Mouse (Mus musculus): ENCODE results near the gene Sco2.

The Sco2 gene

DNA sequence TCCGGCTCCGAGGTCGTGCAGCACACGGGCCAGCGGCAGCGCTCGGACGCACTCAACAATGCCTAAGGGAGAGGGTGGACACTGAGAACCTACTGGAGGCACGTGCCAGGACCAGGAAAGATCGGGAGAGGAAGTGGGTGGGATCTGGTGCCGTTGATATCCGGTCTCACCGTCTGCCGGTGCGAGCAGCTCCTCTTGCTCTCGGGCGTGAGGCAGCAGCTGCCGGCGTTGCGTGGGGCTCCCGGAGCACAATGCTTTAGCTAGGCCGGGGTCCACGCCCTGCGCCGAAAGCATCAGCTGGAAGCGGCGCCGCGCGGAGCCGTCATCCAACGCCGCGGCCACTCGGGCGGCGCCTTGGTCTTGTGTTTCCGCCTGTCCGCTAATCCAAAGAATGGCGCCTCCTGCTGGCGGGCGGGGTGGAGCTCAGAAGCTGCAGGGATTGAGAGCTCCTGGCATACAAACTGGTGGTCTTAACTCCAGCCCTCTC is at the start of gene Sco2:
Gene Sco2, minus strand, starts transcription at position 85 of the 487 bp plus-strand sequence.
- DNase-seq, result peak; percentile 92

DNA sequence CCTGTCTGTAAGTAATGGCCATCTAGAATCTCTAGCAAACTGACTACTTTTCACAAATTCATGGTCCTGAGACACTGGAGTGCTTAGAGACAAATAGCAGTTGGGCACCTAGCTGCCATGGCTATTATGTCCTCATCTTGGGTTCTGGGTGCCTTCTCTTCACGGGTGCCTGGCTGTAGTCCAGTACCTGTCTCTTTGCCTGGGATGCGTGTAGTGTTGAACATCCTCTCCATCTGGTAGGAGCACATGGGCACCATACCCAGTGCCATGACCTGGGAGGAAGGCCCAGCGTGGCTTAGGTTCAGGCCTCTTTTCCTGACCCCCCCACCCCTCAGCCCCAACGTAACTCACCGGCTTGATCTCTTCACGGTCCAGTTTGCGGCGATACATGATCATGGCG is 48.3 kb upstream of the Sco2 start:
- no peak for DNase-seq

DNA sequence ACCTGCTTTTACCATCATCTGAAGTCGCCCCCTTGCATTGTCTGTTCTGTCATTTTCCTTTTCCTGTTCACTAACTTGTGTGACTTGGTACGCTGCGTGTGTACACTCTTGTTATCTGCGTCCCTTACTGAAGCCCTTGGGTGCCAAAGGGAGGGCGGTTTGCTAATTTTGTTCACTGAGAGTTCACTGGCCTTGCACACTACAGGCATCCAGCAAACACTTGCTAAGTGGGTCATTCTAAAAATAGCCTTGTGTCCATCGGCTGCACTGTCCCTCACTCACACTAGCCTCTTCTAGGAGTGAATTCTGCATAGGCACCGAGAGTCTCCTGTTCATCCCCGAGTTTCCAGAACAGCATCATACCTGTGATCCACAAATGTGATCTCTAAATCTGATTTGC is 41.6 kb upstream of the Sco2 start:
- DNase-seq, result no peak

DNA sequence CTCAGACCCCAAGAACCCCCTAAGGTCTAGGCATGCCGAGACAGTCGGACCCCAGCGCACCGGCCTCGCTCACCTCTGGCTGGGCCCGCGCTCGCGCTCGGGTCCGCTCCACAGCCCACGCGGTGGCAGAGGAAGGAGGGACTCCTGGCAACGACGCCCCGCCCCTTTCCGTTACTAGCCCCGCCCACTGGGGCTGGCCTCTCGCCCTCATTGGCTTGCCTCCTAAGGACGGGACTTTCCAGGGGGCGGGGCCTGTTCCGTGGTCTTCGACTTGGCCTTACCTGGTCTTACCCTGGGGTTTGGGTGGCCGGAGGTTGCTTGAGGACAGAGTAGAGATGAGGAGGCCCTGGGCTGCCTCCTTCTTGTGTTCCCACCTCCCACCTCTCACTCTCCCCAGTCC is 36.5 kb upstream of the Sco2 start, which contains the start of gene Syce3:
Gene Syce3, minus strand, starts transcription at position 386 of the 400 bp plus-strand sequence.
- no peak for DNase-seq

DNA sequence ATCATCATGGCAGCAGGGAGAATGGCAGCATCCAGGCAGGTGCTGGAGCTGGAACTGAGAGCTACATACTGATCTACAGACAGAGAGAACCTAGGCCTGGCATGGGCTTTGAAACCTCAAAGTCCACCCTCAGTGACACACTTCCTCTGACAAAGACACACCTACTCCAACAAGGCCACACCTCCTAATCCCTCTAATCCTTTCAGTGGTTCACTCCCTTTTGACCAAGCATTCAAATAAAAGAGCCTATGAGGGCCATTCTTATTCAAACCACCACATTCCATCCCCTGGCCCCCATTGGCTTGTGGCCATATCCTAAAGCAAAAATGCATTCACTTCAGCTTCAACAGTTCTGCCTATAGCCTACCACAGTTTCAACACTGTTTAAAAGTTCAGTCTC is 33.0 kb upstream of the Sco2 start:
- DNase-seq, result no peak

DNA sequence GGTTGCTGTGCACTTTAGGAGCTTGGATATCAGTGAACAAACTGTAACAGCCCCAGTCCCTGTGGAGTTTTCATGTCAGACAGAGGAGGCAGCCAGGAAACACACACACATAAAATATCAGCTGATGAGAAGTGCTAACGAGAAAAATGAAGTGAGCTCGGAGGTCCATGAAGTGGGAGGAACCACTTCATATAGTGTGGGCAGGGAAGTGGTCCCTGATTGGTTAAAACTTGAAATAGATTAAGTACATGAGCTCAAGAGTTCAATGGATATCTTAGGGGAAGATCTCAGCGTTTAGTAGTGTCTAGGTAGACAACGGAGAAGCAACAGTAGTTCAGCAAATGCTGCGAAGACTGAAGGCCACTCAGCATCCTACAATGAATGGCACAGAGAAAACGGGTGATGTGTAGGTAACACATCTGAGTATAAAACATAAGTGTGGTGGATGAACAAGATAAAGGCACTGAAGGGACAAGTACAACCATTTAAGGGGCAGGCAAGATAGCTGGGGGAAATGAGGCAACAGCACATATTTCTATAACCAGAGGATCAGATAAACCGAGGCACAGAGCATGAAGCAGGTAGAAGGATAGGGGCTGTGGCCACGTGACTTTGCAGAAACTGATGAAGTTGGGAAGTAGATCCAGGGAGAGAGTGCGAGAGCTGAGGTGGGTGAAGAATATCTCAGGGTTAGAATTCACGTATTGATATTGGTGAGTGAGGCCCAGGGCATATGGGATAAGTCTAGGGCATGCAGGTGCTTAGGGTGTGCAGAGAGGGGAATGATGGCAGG is 31.4 kb upstream of the Sco2 start:
- DNase-seq, result no peak

DNA sequence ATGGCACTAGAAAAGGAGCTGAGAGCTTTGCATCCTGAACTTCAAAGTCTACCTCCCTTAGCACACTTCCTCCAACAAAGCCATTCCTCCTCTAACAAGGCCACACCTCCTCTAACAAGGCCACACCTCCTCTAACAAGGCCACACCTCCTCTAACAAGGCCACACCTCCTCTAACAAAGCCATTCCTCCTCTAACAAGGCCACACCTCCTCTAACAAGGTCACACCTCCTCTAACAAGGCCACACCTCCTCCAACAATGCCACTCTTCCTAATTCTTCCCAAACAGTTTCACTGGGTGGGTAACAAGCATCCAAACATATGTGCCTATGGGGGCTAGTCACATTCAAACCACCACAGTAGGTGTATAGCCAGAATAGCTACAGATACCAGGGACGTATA is 28.8 kb upstream of the Sco2 start:
- no peak for DNase-seq

DNA sequence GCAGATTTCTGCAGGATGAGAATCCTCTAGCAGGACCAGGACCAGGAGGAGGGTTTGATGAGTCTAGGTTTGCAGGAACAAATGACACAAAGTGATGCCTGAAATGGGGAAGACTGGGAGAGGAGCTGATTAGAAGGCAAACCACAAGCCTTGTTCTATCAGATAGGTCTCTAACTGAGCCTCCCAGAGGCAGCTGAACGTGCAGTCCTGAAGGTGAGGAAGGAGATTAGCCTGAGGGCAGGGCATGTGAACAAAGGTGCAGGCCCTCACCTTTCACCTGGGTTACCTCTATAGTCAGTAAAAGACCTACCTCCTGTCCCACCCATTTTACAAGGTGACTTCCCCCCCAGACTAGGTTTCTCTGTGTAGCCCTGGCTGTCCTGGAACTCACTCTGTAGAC is 26.1 kb upstream of the Sco2 start:
- DNase-seq, result no peak

DNA sequence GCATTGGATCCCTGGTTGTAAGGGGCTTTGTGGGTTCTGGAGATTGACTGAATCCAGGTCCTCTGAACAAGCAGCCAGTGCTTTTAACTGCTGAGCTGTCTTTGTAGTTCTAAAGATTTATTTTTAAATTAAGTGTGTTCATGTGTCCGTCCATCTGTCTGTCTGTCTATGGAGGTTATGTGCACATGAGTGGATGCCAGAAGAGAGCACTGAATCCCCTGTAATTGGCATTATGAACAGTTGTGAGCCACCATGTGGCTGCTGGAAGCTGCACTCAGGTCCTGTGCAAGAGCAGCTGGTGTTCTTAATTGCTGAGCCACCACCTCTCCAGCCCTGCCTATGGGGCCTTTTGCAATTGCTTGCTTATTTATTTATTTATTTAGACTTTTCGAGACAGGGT is 24.5 kb upstream of the Sco2 start:
- DNase-seq, result no peak

DNA sequence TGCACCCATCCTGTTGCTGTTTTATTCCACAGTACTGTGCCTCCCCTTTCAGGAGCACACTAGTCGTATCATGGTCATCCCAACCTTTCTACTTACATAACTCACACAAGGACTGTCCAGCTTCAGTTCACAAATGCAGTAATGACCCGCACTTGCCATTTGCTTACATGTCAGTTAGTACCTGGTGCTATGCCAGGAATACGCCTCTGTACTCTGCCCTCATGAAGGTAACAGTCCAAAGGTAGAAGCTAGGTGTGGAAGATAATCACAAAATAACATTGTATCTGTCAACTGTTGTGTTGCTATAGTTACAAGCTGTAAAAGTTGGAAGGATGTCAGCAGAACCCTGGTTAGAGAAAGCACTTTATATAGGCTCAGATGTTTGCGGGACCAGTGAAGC is 23.2 kb upstream of the Sco2 start:
- DNase-seq, result no peak

DNA sequence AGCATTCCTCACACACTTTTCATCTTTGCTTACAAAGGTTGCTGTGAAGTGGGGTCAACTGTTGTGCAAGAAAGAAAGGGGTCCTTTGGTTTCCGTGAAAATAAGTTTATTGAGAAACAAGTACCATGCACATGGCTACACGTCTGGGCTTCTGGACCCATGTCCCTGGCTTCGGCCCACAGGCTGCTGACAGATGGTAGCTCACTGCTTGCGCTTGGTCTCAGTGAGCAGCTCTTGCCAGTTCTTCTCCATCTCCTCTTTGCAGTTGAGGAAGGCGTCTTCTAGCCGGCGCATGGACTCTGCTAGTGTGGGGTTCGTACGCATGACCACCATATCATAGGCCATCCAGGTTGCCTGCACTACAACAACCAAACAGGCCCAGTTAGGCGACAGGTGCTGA is 16.4 kb upstream of the Sco2 start:
- DNase-seq, result no peak

DNA sequence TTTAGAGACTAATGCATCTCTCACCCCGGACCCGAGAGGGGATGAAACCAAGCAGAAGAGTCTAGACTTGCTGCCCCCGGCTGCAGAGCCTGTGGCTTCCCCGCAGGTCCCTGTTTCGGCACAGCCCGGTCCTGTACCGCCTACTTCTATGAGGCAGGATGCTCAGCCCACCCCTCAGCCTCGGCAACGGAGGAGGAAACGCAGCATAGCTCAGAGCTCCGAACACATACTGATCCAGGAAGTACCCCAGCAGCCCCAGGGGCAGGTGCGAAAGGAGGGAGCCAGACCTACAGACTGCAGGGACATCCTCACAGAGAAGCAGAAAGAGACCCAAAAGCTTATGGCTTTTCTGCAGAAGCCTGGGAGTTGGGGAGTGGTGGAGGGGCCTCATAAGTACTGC is 13.5 kb upstream of the Sco2 start:
- DNase-seq, result peak; percentile 68

DNA sequence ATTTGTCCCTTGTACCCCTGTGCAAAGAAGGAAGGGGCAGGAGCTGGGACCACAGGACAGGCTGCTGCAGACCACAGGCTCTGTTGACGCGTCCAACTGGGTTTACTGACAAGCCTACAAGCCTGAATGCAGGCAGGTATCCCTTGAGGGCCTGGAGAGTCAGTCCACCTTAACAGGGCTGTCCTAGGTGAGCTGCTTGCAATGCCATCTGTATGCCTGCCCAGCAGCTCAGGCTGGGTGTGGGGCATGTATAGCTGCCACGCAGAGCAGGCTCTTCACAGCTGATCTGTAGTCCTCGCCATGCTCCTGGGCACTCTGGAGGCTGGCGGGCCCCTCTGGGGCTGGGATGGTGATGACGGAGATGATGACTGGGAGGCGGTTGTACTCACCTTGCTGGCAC is 11.0 kb upstream of the Sco2 start, which contains the start of gene Klhdc7b:
Gene Klhdc7b, plus strand, starts transcription at position 301 of the 400 bp plus-strand sequence.
- no peak for DNase-seq

DNA sequence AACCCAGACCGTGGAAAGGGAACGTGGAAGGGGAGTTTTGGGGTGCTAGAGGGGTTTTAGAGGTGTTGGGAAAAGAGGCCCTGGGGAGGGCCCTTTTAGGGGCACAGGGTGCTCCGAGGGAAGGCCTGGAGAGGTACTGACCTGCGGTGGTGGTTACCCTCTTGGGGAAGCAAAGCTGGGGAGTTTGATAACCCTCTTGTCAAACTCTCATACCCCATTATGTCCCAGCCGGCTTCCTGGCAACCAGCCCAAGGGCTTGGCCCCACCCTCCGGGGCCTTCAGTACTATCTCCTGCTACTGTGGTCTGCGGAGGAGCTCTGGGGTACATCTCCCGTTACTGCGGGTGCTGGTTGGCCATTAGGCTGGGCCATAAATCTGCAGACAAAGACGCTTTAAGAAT is 5.8 kb upstream of the Sco2 start:
- DNase-seq, result peak; percentile 50

DNA sequence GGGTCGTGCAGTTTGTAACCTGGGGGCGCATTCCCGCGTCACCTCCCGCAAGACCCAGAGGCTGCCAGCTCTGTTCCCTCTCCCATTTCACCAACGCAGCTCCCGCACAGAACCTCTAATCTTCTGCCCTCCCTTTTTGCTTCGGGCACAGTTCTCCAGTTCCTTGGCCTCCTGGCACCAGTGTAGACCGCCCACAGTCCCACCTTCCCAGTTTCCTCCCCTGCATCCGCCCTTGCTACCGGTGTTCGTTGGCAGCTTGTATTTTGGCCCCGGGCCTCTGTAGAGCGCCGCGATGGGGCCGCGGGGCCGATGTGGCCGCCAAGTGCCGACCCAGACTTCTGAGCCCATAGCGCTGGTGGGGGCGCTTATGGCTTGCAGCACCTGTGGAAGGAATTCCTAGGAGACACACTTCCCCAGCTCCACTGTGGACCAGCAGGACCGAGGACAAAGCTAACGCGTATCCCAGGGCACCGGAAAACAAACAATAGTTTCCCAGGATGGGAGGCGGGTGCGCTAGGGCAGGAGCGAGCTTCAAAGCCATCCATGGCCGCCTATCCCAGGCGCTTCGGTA is 5.3 kb upstream of the Sco2 start, which contains the start of gene Odf3b:
Gene Odf3b, minus strand, starts transcription at position 452 of the 571 bp plus-strand sequence.
- peak; percentile 63 for DNase-seq

DNA sequence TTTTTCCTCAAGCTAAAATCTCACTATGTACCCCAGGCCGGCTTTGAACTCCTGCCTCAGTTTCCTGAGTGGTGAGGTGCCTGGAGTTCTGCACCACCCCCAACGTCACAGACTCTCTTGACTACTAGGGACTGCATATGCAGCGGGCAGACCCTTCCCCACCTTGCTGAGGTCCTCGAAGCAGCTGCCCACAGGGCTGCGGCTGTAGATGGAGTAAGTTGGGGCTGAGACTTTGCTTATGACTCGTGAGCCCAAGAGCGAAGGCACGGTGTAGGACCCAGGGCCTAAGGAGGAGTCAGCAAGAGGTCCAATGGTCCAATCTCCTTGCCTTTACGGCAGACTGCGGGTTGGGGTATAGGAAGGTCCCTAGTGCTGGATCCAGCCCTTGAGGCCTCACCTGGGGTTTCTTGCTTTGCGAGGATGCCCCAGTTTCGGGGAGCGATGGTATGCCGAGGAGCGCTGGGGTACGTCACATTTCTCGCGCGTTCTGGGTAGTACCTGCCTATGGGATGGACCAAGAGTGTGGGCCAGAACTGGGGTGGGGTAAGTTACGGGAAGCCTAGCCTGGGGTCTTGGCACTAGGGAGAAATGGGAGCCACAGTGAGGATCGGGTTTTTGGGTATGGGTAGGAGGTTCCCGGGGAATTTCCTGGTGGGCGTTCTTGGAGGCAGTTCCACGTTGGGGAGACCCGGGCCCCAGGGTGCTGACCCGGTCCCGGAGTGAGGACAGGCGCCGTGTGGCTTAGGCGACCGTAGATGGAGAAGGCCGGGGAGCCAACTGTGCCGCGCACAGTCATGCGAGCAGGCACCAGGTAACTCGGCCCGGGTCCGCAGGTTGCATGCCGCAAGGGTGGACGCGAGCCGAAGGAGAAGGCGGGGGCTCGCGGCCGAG is 4.5 kb upstream of the Sco2 start:
- DNase-seq, result peak; percentile 21

DNA sequence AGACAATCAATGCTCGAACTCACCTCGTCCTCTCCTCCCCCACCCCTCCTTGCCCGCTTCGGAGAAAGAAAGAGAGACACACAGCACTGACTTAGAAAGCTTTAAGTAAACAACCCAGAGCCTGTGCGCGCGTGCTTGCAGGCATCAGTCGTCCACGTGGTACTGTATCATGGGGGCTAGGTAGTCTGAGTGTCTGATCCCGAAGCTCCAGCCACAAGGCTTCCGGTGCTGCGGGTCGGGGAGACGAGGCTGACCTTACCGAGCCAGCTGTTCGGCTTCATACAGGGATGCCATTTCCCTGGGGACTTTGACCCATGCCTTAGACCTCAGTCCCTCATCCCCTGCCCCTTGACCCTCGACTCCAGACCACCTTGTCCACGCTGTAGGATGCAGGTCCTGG is 3.7 kb upstream of the Sco2 start:
- no peak for DNase-seq

DNA sequence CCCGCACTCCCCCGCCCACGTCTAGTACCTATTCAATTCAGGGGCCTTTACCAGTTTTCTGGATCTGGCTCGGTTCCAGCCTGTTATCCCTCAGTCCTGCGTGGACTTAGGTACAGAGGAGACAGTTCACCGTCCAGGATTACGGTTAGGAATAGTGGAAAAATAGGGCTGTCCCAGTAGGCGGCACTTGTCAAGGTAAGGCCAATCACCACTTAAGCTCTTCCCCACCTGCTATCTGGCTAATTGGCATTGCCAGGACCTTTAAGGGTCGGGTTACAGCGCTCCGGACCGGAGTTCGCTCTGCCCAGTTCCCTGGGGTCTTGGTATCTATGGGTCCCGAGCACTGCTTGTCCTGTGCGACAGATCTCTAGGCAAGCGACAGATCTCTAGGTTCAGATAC is 3.3 kb upstream of the Sco2 start, which contains the start of gene Tymp:
Gene Tymp, minus strand, starts transcription at position 83 of the 400 bp plus-strand sequence.
- DNase-seq, result no peak

DNA sequence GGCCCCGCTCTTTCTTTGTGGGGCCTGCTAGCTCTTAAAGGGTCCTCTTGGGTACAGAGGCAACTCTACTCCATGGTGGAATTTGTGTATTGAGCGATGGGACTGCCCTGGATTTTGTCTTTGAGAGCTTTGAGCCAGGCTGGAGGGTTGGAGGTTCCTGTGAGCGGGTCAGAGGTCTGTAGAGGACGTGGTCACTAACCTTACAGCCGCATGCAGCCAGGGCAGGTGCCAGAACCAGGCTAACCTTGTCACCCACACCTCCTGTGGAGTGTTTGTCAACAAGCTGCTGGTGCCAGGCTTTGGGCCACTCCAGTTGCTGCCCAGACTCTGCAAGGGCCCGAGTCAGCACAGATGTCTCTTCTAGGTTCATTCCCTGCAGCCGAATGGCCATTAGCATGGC is 2.4 kb upstream of the Sco2 start:
- no peak for DNase-seq

DNA sequence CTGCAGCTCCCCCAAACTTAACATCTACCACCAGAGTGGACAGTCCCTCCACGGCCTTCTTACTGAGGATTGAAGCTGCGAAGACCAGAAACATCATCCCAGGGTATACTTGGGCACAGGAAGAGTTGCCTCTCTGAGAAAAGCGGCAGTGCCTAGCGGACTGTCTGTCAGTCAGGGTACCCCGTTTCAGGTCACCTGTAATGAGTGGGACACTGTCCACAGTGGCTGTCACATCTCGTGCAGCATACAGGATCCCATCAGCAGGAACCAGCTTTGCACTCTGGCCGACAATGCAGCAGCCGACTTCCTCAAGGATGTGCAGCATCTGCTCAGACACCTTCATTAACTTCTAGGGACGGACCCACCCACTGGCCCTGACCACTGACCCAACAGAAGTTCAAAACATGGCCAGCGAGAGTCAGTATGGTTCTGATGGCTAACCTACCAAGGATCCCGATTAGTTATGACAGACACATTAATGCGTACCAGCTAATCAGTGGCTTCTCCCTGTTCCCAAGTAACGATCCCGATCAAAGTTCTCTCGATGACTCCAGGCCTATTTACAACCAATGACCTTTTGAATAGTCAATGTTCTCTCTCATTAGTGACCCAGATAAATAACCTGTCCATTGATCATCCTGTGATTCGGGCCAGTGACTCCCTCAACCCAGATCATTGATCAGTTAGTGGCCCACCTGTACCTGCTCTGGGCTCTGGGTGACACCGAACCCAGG is 1.3 kb upstream of the Sco2 start:
- no peak for DNase-seq

DNA sequence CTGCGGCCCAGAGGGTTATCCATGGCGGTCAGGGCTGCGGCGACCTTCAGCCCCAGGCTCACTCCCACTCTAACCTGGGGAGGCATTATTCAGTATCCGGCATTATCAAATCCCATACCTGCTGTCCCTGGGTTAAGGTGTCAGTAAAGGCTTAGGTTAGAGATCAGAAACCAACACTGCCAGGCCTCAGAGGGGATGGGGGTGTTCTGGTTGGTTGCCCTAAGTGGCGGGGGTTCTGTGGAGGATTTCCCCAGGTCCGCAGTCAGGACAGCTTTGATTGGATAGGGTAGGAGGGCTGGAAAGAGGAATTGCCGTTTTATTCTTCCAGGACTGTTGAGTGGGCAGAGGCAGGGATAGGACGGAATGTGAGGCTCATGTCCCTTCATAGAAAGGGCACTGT is 694 bp upstream of the Sco2 start:
- no peak for DNase-seq

DNA sequence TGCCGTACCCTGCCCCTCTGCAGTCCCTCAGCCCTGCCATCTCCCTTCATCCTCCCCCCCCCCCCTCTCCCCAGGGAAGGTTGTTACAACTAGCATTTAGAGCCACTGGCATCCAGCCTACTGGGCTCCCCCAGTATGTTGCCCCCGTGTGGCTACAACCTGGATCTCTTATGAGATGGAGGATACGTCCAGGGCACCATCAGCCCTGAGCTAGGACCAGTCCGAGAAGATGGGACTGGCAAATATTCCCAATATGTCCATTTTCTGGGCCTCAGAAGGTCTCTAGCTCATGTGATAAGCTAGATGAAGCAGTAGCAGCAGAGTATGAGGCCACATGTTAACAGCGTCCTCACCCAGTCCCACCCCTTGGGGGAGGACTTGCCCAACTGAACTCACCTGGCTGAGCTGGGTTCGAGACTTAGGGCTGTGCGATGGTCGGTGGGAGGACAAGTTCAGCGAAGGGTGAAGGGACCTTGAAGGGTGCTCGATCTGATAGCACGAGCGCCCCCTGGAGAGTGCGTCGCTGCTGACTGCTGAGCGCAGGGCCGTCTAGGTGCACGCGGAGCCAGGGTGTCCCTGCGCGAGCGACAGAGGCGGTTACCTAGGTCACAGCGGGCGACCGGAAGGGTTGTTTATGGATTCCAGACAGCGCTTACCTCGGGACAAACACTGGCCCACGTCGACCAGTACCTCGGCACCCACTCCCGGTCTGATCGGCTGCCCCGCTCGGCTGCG is 452 bp downstream of the Sco2 start:
- peak; percentile 89 for DNase-seq
